Mouse (Mus musculus) ES-E14 (cell line): ENCODE data around the gene Cnga4. TPM values are rescaled to one million over a fixed set of nuclear protein-coding genes. Genes with fewer than 3 reads are reported as not detected.
"Not testable (repeated sequence)": the region's sequence is repeated elsewhere in the genome, so short reads cannot be mapped to it uniquely, and the experiment has no call there.

Experiments used
- DNase-seq: peaks from one replicate; pipeline ENCODE4 v3.0.0-alpha.2; 2013; ENCODE audit warnings: low read depth, low spot score
- H3K27ac ChIP-seq: 2 replicates; pipeline ENCODE4 v1.5.1; 2012; ENCODE audit warnings: low read depth, mild to moderate bottlenecking, low read length, moderate library complexity, mixed read lengths; ENCODE audit not compliant: poor library complexity, insufficient read depth, severe bottlenecking
- H3K36me3 ChIP-seq: 2 replicates; pipeline ENCODE4 v1.6.1; 2012; ENCODE audit warnings: mild to moderate bottlenecking, low read length, moderate library complexity, mixed read lengths; ENCODE audit not compliant: control insufficient read depth, poor library complexity, insufficient read depth, severe bottlenecking
- H3K4me1 ChIP-seq, 2 experiments: fragments of 150-350 bp in 1 of 2; sonication (generic) in 1 of 2; 2 replicates each; pipeline ENCODE4 v1.6.1; 2012; ENCODE audit warnings: low read length in 2 of 2, mild to moderate bottlenecking in 1 of 2, mixed read lengths in 1 of 2; ENCODE audit not compliant: control insufficient read depth in 2 of 2, insufficient read depth in 2 of 2, poor library complexity in 1 of 2
- H3K4me3 ChIP-seq, 2 experiments: fragments of 150-350 bp in 1 of 2; sonication (generic) in 1 of 2; 2 replicates each; pipeline ENCODE4 v1.5.1; 2012; ENCODE audit warnings: low read length in 2 of 2, low read depth in 1 of 2, mild to moderate bottlenecking in 1 of 2, mixed read lengths in 1 of 2; ENCODE audit not compliant: insufficient read depth in 1 of 2, poor library complexity in 1 of 2, severe bottlenecking in 1 of 2
- H3K9ac ChIP-seq: 2 replicates; pipeline ENCODE4 v1.6.1; 2012; ENCODE audit warnings: low read depth, mild to moderate bottlenecking, low read length, mixed read lengths; ENCODE audit not compliant: poor library complexity, insufficient read depth, severe bottlenecking
- H3K9me3 ChIP-seq: fragments of 150-350 bp; sonication (generic); 2 replicates; pipeline ENCODE4 v1.6.1; 2012; ENCODE audit warnings: low read depth, mild to moderate bottlenecking, low read length; ENCODE audit not compliant: control insufficient read depth, insufficient read depth
- CHD2 ChIP-seq: IDR thresholded peaks from 2 replicates; pipeline ENCODE4 v1.6.1; 2014; ENCODE audit warnings: mild to moderate bottlenecking, low read depth, low read length, inconsistent platforms
- HCFC1 ChIP-seq: IDR thresholded peaks from 2 replicates; pipeline ENCODE4 v1.6.1; 2012; ENCODE audit warnings: low read length, inconsistent platforms, borderline replicate concordance; ENCODE audit not compliant: insufficient read depth
- MAFK ChIP-seq: IDR thresholded peaks from 2 replicates; pipeline ENCODE4 v1.6.1; 2014; ENCODE audit warnings: mild to moderate bottlenecking, low read depth, low read length, inconsistent platforms; ENCODE audit not compliant: insufficient read depth
- ZC3H11A ChIP-seq: IDR thresholded peaks from 2 replicates; pipeline ENCODE4 v1.6.1; 2012; ENCODE audit warnings: low read depth, mild to moderate bottlenecking, inconsistent platforms, low read length, borderline replicate concordance
- ZNF384 ChIP-seq: IDR thresholded peaks from 2 replicates; pipeline ENCODE4 v1.6.1; 2012; ENCODE audit warnings: low read depth, low read length, inconsistent platforms
- in situ Hi-C, 2 experiments: fragments of 600-800 bp; cut with MboI; formaldehyde crosslinking; loops; one replicate each; pipeline ENCODE4 v1.15.1; 2025; ENCODE audit warnings: low sequenced_read_pairs in 2 of 2, inconsistent platforms in 1 of 2; ENCODE audit not compliant: unreplicated experiment in 2 of 2
- total RNA-seq: library from RNA; depleted of rRNA; stranded (reverse); fragments of 300-350 nt; gene quantifications from 2 replicates; pipeline ENCODE4 v1.2.3, GENCODE M21; 2012; rRNA removed

The Cnga4 gene
- 0.13 and 0.37 TPM in 2 replicates for total RNA-seq

DNA sequence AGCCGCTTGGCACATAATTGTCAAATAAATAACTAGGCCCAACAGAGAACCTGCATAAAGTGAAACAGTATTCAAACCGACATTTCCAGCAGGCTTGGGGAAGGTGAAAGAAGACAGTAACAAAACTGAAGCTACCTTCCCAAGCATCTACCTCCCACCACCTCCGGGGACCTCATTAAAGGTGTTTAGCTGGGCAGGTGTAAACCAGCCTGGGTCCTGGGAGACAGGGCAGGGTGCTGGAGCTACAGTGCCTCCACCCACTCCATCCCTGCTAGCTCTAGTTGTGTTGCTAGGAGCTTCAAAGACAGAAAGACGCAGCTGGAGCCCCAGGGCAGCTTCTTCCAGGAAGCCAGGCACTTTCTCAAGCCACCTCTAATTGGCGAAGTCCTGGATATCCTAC is at the start of gene Cnga4:
Gene Cnga4 (plus strand): TSS at position 301 of the 400 bp plus-strand sequence.
- in situ Hi-C loops = no loop called here
- H3K36me3 ChIP-seq = no peaks in the 10 kb centered on the region
- H3K27ac ChIP-seq = no peak within 1 kb of the TSS
- H3K9ac ChIP-seq = no peak within 1 kb of the TSS
- no peaks in the 10 kb centered on the region for H3K9me3 ChIP-seq
- DNase-seq = no peak
- TF ChIP-seq HCFC1 = no peak
- H3K4me3 ChIP-seq = no peak within 1 kb of the TSS
- H3K4me1 ChIP-seq = peaks cover 4 to 10% of the 10 kb centered on the region in 2 experiments; a peak in 3 of 4 replicates

DNA sequence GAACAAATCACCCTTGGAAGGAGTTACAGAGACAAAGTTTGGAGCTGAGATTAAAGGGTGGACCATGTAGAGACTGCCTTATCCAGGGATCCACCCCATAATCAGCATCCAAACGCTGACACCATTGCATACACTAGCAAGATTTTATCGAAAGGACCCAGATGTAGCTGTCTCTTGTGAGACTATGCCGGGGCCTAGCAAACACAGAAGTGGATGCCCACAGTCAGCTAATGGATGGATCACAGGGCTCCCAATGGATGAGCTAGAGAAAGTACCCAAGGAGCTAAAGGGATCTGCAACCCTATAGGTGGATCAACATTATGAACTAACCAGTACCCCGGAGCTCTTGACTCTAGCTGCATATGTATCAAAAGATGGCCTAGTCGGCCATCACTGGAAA is 48.3 kb upstream of the Cnga4 start:
- H3K4me3 ChIP-seq, H3K36me3 ChIP-seq, H3K27ac ChIP-seq, H3K9me3 ChIP-seq, in situ Hi-C loops, H3K9ac ChIP-seq, H3K4me1 ChIP-seq, DNase-seq: not testable (repeated sequence)

DNA sequence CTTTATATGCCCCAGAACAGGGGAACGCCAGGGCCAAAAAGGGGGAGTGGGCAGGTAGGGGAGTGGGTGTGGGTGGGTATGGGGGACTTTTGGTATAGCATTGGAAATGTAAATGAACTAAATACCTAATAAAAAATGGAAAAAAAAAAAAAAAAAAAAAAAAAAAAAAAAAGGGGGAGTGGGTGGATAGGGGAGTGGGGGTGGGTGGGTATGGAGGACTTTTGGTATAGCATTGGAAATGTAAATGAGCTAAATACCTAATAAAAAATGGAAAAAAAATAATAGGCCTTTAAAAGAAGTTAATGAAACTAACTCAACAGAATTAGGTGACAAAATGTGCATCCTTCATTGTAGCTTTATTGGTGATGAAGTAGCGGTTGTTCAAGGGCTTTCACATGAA is 47.9 kb upstream of the Cnga4 start:
- H3K27ac ChIP-seq, in situ Hi-C loops, H3K36me3 ChIP-seq, H3K9me3 ChIP-seq, DNase-seq, H3K9ac ChIP-seq, H3K4me1 ChIP-seq, H3K4me3 ChIP-seq: not testable (repeated sequence)

DNA sequence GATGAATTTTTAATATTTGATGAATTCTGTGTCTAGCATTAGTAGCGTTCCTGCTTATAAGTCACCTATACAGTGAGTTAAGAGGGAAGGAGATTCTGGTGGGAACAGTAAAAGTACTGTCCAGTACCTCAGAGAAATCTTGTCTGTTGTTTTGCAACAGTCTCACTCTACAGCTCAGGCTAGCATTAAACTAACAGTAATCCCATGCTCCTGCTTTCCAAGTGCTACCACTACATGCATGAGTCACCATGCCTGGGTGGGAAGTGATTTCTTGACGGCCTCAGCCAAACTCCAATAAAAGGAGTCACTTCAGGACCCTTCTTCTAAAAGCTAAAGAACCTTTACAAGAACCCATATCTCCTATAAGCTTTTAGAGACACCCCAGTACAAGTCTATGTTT is 42.7 kb upstream of the Cnga4 start:
- no peak for DNase-seq
- Histone ChIP-seq H3K27ac (no peak overlapping the region), H3K4me3 (no peak overlapping the region), H3K36me3 (no peaks in the 10 kb centered on the region), H3K9ac (no peak overlapping the region), H3K9me3 (no peaks in the 10 kb centered on the region), H3K4me1 (no peaks in the 10 kb centered on the region)
- in situ Hi-C loops = no loop called here
- TF ChIP-seq CHD2 (no peak), HCFC1 (no peak), MAFK (no peak), ZNF384 (no peak), ZC3H11A (no peak)

DNA sequence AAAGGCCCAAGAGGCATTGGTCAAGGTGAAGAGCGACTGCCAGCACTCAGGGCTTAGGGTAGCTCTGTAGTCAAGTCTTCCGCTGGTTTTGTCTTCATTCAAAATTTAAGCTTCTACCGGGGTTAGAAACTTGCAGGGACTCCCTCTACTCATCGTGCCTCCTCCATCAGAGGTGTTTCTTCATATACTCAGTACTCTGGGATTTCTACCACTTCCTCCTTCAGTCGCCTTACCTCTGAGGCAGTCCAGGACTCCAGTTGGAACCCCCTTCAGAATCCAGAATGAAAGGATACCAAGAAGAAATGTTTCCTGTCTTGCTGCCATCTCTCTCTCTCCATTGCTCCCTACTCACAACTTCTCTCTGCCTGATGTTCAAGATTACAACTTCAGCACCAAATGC is 37.1 kb upstream of the Cnga4 start:
- in situ Hi-C loops = no loop called here
- H3K4me1 ChIP-seq = no peaks in the 10 kb centered on the region
- no peak overlapping the region for H3K27ac ChIP-seq
- H3K4me3 ChIP-seq = no peak overlapping the region
- no peaks in the 10 kb centered on the region for H3K9me3 ChIP-seq
- H3K36me3 ChIP-seq = 0 out of 2 replicates have a peak, but pooled peaks cover 2% of the 10 kb centered on the region
- H3K9ac ChIP-seq = no peak overlapping the region
- DNase-seq = no peak
- TF ChIP-seq ZNF384 = no peak
- TF ChIP-seq HCFC1 = no peak
- TF ChIP-seq MAFK = no peak
- TF ChIP-seq ZC3H11A = no peak
- no peak for TF ChIP-seq CHD2
